27 mouse cellular contexts compared by ENCODE assay signal in genomic region chr13:37333544-37333870, GRCm38 (mm10). TPM values are rescaled to one million over a fixed set of nuclear protein-coding genes. Genes with fewer than 3 reads are reported as not detected.
DNase-seq lines count a peak whose midpoint lies in the region; ATAC-seq and TF ChIP-seq lines count a peak whose summit lies in the region.
"Had no signal": no experiment of that assay in that cellular context is flagged by ENCODE, and none has a peak within 500 bp of the region (broad histone marks: within the 10 kb centered on the region; RNA-seq: fewer than 3 reads in every experiment).

No protein-coding gene starts in this region.

- 86% methylated on average over 1 of the region's 1 CpGs for WGBS in liver, adult 2 months
- WGBS in liver, embryonic 12.5 days (ENCODE audit: insufficient replicate concordance) = 54% methylated on average over 1 of the region's 1 CpGs
- whole genome bisulfite sequencing in spleen, adult 2 months = 45% methylated on average over 1 of the region's 1 CpGs

- ATAC-seq in frontal cortex, adult (ENCODE audit: low TSS enrichment) = 0 out of 2 replicates have a peak, but pooled peaks have one; percentile 13
- ATAC-seq in liver, embryonic 12.5 days = no peak
- ATAC-seq in monocyte, adult 5-6 weeks (replicated peaks; ENCODE audit: insufficient number of reproducible peaks, low FRiP score, low TSS enrichment, poor library complexity, severe bottlenecking) = no peak
- ATAC-seq: forebrain, embryonic 13.5 days; intestine, postnatal 0 days; liver, postnatal 0 days; midbrain, embryonic 16.5 days had no signal

- H3K4me1 ChIP-seq in liver, adult 2 months (ENCODE audit: control insufficient read depth, insufficient read depth, low read length) = no peaks in the 10 kb centered on the region
- H3K4me1 ChIP-seq in liver, embryonic 12.5 days = no peaks in the 10 kb centered on the region
- peaks cover 14% of the 10 kb centered on the region; the same call in 1 of the 2 replicates for H3K4me1 ChIP-seq in spleen, adult 2 months (ENCODE audit: control insufficient read depth, insufficient read depth, insufficient read length)
- H3K4me1 ChIP-seq: forebrain, embryonic 13.5 days; limb, embryonic 12.5 days; neural tube, embryonic 12.5 days had no signal

- no peaks in the 10 kb centered on the region for H3K36me3 ChIP-seq in liver, adult 2 months (ENCODE audit: control insufficient read depth, insufficient read depth, low read length)
- H3K36me3 ChIP-seq in liver, embryonic 12.5 days = no peaks in the 10 kb centered on the region
- H3K36me3 ChIP-seq in spleen, adult 2 months (ENCODE audit: control insufficient read depth, insufficient read depth, low read length) = no peaks in the 10 kb centered on the region
- H3K36me3 ChIP-seq: G1E; limb, embryonic 12.5 days; neural tube, embryonic 12.5 days had no signal

- H3K27ac ChIP-seq in liver, adult 2 months (replicated peaks; ENCODE audit: insufficient read depth, low read depth, low read length) = no peak overlapping the region
- H3K27ac ChIP-seq in liver, embryonic 12.5 days = no peak overlapping the region
- H3K27ac ChIP-seq in spleen, adult 2 months (ENCODE audit: insufficient read depth, low read length) = peak overlapping the region; percentile 12; the same call in 1 of the 2 replicates
- H3K27ac ChIP-seq: forebrain, embryonic 13.5 days; hindbrain, embryonic 14.5 days; limb, embryonic 12.5 days; neural tube, embryonic 12.5 days had no signal

- H3K27me3 ChIP-seq in liver, adult 2 months (ENCODE audit: control insufficient read depth, insufficient read depth, low read length) = no peaks in the 10 kb centered on the region
- no peaks in the 10 kb centered on the region for H3K27me3 ChIP-seq in liver, embryonic 12.5 days (replicated peaks)
- no peaks in the 10 kb centered on the region for H3K27me3 ChIP-seq in spleen, adult 2 months (ENCODE audit: control insufficient read depth, insufficient read depth, low read length)
- H3K27me3 ChIP-seq: forebrain, embryonic 13.5 days; limb, embryonic 12.5 days; neural tube, embryonic 12.5 days had no signal

- no peak overlapping the region for H3K9ac ChIP-seq in liver, adult 2 months (ENCODE audit: low read depth, low read length)
- H3K9ac ChIP-seq in liver, embryonic 12.5 days = no peak overlapping the region
- H3K9ac ChIP-seq: forebrain, embryonic 13.5 days; hindbrain, embryonic 14.5 days; limb, embryonic 12.5 days; liver, postnatal 0 days; neural tube, embryonic 12.5 days had no signal

- DNase-seq in frontal cortex, postnatal 10 days (ENCODE audit: low spot score in 2 of 2) = no peak
- DNase-seq in liver, adult 2 months (ENCODE audit: extremely low read depth, low read depth, low spot score) = peak; percentile 26
- no peak for DNase-seq in spleen, adult 2 months (ENCODE audit: low read depth in 1 of 2, low spot score in 2 of 2)
- DNase-seq in spleen, adult 12 weeks (ENCODE audit: low spot score) = no peak
- DNase-seq in left cerebral cortex, adult 8-10 months (ENCODE audit: low spot score in 2 of 2) = no peak
- DNase-seq: adrenal gland, adult 8-10 months; cerebellum, adult 2 months; cerebellum, postnatal 14 days; gastrocnemius, postnatal 36 days; kidney, adult 9 months; kidney, postnatal 10 days; liver, postnatal 0 days; right cerebral cortex, adult 18-20 months had no signal

- no peak overlapping the region for H3K4me3 ChIP-seq in liver, adult 2 months (ENCODE audit: insufficient read depth, low read depth, low read length)
- no peak overlapping the region for H3K4me3 ChIP-seq in liver, embryonic 12.5 days
- H3K4me3 ChIP-seq in spleen, adult 2 months (ENCODE audit: extremely low read depth, insufficient read depth, insufficient read length) = no peak overlapping the region
- H3K4me3 ChIP-seq: forebrain, embryonic 13.5 days; limb, embryonic 12.5 days; myocyte; neural tube, embryonic 12.5 days had no signal

- no peak for TF ChIP-seq POLR2A in liver, adult 2 months (IDR thresholded peaks at IDR 0.05; ENCODE audit: extremely low read depth, insufficient read depth, low read length)
- no peak for TF ChIP-seq POLR2A in spleen, adult 2 months (IDR thresholded peaks at IDR 0.05; ENCODE audit: low read depth, low read length)

- H3K79me2 ChIP-seq in liver, adult 2 months (ENCODE audit: control insufficient read depth, insufficient read depth, low read length) = no peaks in the 10 kb centered on the region

- no peaks in the 10 kb centered on the region for H3K9me3 ChIP-seq in liver, embryonic 12.5 days (replicated peaks)
- H3K9me3 ChIP-seq: forebrain, embryonic 13.5 days; G1E; limb, embryonic 12.5 days; neural tube, embryonic 12.5 days had no signal

- no peak for TF ChIP-seq CTCF in liver, adult 2 months (IDR thresholded peaks at IDR 0.05; ENCODE audit: low read depth, low read length)
- no peak for TF ChIP-seq CTCF in spleen, adult 2 months (IDR thresholded peaks at IDR 0.05; ENCODE audit: extremely low read depth, insufficient read depth, insufficient read length, insufficient replicate concordance)

- H3K4me2 ChIP-seq in liver, embryonic 12.5 days = no peak overlapping the region
- H3K4me2 ChIP-seq: forebrain, embryonic 13.5 days; hindbrain, embryonic 14.5 days; limb, embryonic 12.5 days; liver, embryonic 11.5 days; midbrain, embryonic 11.5 days; neural tube, embryonic 12.5 days had no signal

RNA-seq across cellular contexts. Expression of gene Ly86, which starts 11.5 kb away (rescaled TPM):
- 6.0 and 8.6 TPM in 2 replicates for total RNA-seq in liver, adult 2 months (2014; rRNA removed)
- 1.9 and 4.4 TPM in 2 replicates for polyA plus RNA-seq in liver, adult 2 months (2012; rRNA removed)
- 6.3 and 7.5 TPM in 2 replicates for polyA plus RNA-seq in liver, embryonic 12.5 days (2016; fragmentation: Nextera tagmentation; extraction: Ambion mirVana)
- polyA plus RNA-seq in spleen, adult 2 months (2012; rRNA removed) = 44.8 and 49.3 TPM in 2 replicates
- 105 to 172 TPM (median 135 TPM) in 3 replicates for total RNA-seq in monocyte, adult 5-6 weeks (2017)
- 10 to 100 TPM in 3 of 4 experiments, 1 to 10 TPM in 1; 7.6 to 45.4 (median 23.2) TPM for total RNA-seq in left cerebral cortex, adult 8-10 months (2022)
- polyA plus RNA-seq: C2C12, G1E, myocyte had no signal
